Mouse (Mus musculus) layer of hippocampus, adult 9-11 months (tissue): ENCODE results near the gene Far2.
"Not testable (repeated sequence)": the region's sequence is repeated elsewhere in the genome, so short reads cannot be mapped to it uniquely, and the experiment has no call there.

ENCODE experiments used
- DNase-seq: peaks from one replicate; pipeline ENCODE4 v3.0.0; 2022

The Far2 gene

GRCm38 (mm10) chr6:148120703-148121102 lies 73.6 kb downstream of the Far2 start:
- no peak for DNase-seq

- peak; percentile 18 for DNase-seq
Observed at GRCm38 (mm10) chr6:148126851-148127250, 79.8 kb downstream of the Far2 start.

- DNase-seq: no peak
Observed at GRCm38 (mm10) chr6:148132314-148132713, 85.3 kb downstream of the Far2 start.

GRCm38 (mm10) chr6:148133536-148133935 lies 86.5 kb downstream of the Far2 start:
- no peak for DNase-seq

- DNase-seq: peak; percentile 85
Observed at GRCm38 (mm10) chr6:148135769-148136382, 88.8 kb downstream of the Far2 start.

- no peak for DNase-seq
Observed at GRCm38 (mm10) chr6:148139288-148139995, 92.4 kb downstream of the Far2 start.

- DNase-seq: no peak
Observed at GRCm38 (mm10) chr6:148141874-148142273, 94.8 kb downstream of the Far2 start.

GRCm38 (mm10) chr6:148142421-148142820 lies 95.4 kb downstream of the Far2 start:
- no peak for DNase-seq

GRCm38 (mm10) chr6:148152305-148152704 lies 105.2 kb downstream of the Far2 start:
- not testable (repeated sequence) for DNase-seq

GRCm38 (mm10) chr6:148172904-148173303 lies 125.8 kb downstream of the Far2 start:
- no peak for DNase-seq

GRCm38 (mm10) chr6:148185694-148186093 lies 138.6 kb downstream of the Far2 start:
- no peak for DNase-seq

GRCm38 (mm10) chr6:148193972-148194701 lies 147.1 kb downstream of the Far2 start:
- DNase-seq: no peak

- no peak for DNase-seq
Observed at GRCm38 (mm10) chr6:148199177-148199576, 152.1 kb downstream of the Far2 start.

GRCm38 (mm10) chr6:148199729-148200128 lies 152.7 kb downstream of the Far2 start:
- DNase-seq: no peak

GRCm38 (mm10) chr6:148205134-148205533 lies 158.1 kb downstream of the Far2 start:
- no peak for DNase-seq

GRCm38 (mm10) chr6:148207522-148207921 lies 160.5 kb downstream of the Far2 start:
- DNase-seq: no peak

GRCm38 (mm10) chr6:148211391-148211876 lies 164.4 kb downstream of the Far2 start:
- DNase-seq: peak; percentile 13

- DNase-seq: peak; percentile 99
Observed at GRCm38 (mm10) chr6:148211897-148212680, 165.0 kb downstream of the Far2 start, which contains the start of gene Ergic2. Gene Ergic2 (minus strand): TSS chr6:148212374.

- DNase-seq: peak; percentile 38
Observed at GRCm38 (mm10) chr6:148214765-148215164, 167.7 kb downstream of the Far2 start.

GRCm38 (mm10) chr6:148216752-148217151 lies 169.7 kb downstream of the Far2 start:
- DNase-seq: no peak

- no peak for DNase-seq
Observed at GRCm38 (mm10) chr6:148218235-148219076, 171.4 kb downstream of the Far2 start.

GRCm38 (mm10) chr6:148222686-148223085 lies 175.6 kb downstream of the Far2 start:
- no peak for DNase-seq
